Mouse (Mus musculus): Measurements from ENCODE around the gene Defb42.
A peak's percentile ranks its signal among the peaks of the same experiment; 100 is the strongest.

The Defb42 gene

GRCm38 (mm10) chr14:63046691-63047090 is at the start of gene Defb42:
Defb42 (plus strand) TSS chr14:63046991.
- DNase-seq: no peak

- no peak for DNase-seq
These were observed 49.0 kb upstream of the Defb42 start, which contains the start of gene Defb47 for GRCm38 (mm10) chr14:62997777-62998176. Defb47 (plus strand) TSS chr14:62998077.

GRCm38 (mm10) chr14:62998977-62999376 is 47.8 kb upstream of the Defb42 start:
- no peak for DNase-seq

- peak; percentile 8 for DNase-seq
These were observed 44.2 kb upstream of the Defb42 start for GRCm38 (mm10) chr14:63002588-63002987.

- DNase-seq: no peak
These were observed 35.3 kb upstream of the Defb42 start, which contains the start of gene Defb43 for GRCm38 (mm10) chr14:63011471-63011870. Defb43 (plus strand) TSS chr14:63011771.

- DNase-seq: no peak
These were observed 33.7 kb upstream of the Defb42 start for GRCm38 (mm10) chr14:63013082-63013481.

GRCm38 (mm10) chr14:63014667-63015066 is 32.1 kb upstream of the Defb42 start:
- no peak for DNase-seq

GRCm38 (mm10) chr14:63020524-63021156 is 26.2 kb upstream of the Defb42 start:
- DNase-seq: no peak

GRCm38 (mm10) chr14:63049910-63050370 is 3.1 kb downstream of the Defb42 start, which contains the start of gene Defb30:
Defb30 (minus strand) TSS chr14:63049960.
- no peak for DNase-seq

GRCm38 (mm10) chr14:63050769-63051168 is 4.0 kb downstream of the Defb42 start:
- peak; percentile 71 for DNase-seq

GRCm38 (mm10) chr14:63054729-63055128 is 7.9 kb downstream of the Defb42 start:
- peak; percentile 30 for DNase-seq

- no peak for DNase-seq
These were observed 13.6 kb downstream of the Defb42 start for GRCm38 (mm10) chr14:63060361-63060760.

- no peak for DNase-seq
These were observed 15.4 kb downstream of the Defb42 start for GRCm38 (mm10) chr14:63062184-63062583.

- no peak for DNase-seq
These were observed 18.6 kb downstream of the Defb42 start for GRCm38 (mm10) chr14:63065391-63065790.

- DNase-seq: peak; percentile 86
These were observed 20.0 kb downstream of the Defb42 start for GRCm38 (mm10) chr14:63066630-63067310.

- DNase-seq: no peak
These were observed 20.9 kb downstream of the Defb42 start for GRCm38 (mm10) chr14:63067708-63068107.
